Mouse (Mus musculus) heart, embryonic 12.5 days (tissue): ENCODE data around the gene Phf20. TPM values are rescaled to one million over a fixed set of nuclear protein-coding genes. Genes with fewer than 3 reads are reported as not detected.
"Not testable (repeated sequence)": the region's sequence is repeated elsewhere in the genome, so short reads cannot be mapped to it uniquely, and the experiment has no call there.

ENCODE experiments used
- ATAC-seq: fragments of 200-750 bp; cut with Nextera tagmentation; 2 replicates; pipeline ENCODE4 v1.8.0; 2017; ENCODE audit warnings: moderate TSS enrichment, moderate library complexity; ENCODE audit not compliant: insufficient number of reproducible peaks, low FRiP score
- H3K27ac ChIP-seq: fragments of 300-500 bp; sonication (generic); 2 replicates; pipeline ENCODE4 v1.5.1; 2016; ENCODE audit warnings: mild to moderate bottlenecking, moderate library complexity; ENCODE audit not compliant: poor library complexity, severe bottlenecking
- H3K27me3 ChIP-seq: fragments of 300-500 bp; sonication (generic); replicated peaks from 2 replicates; pipeline ENCODE4 v1.6.1; 2016; ENCODE audit warnings: mild to moderate bottlenecking, moderate library complexity
- H3K36me3 ChIP-seq: fragments of 300-500 bp; sonication (generic); 2 replicates; pipeline ENCODE4 v1.6.1; 2016; ENCODE audit warnings: mild to moderate bottlenecking, moderate library complexity
- H3K4me1 ChIP-seq: fragments of 300-500 bp; sonication (generic); replicated peaks from 2 replicates; pipeline ENCODE4 v1.6.1; 2016; ENCODE audit warnings: mild to moderate bottlenecking
- H3K4me2 ChIP-seq: fragments of 300-500 bp; sonication (generic); 2 replicates; pipeline ENCODE4 v1.6.1; 2016; ENCODE audit warnings: mild to moderate bottlenecking, moderate library complexity
- H3K4me3 ChIP-seq: fragments of 300-500 bp; sonication (generic); 2 replicates; pipeline ENCODE4 v1.5.1; 2016; ENCODE audit warnings: mild to moderate bottlenecking
- H3K9ac ChIP-seq: fragments of 300-500 bp; sonication (generic); 2 replicates; pipeline ENCODE4 v1.6.1; 2016; ENCODE audit warnings: mild to moderate bottlenecking, moderate library complexity
- H3K9me3 ChIP-seq: fragments of 300-500 bp; sonication (generic); replicated peaks from 2 replicates; pipeline ENCODE4 v1.6.1; 2016; ENCODE audit warnings: mild to moderate bottlenecking, moderate library complexity
- WGBS: fragments of 180-500 bp; shearing (Covaris S2); methylation state at CpG from one replicate; pipeline ENCODE4 v1.1.7; 2016; 5-methylcytosine and 5-hydroxymethylcytosine counted together
- polyA plus RNA-seq: library from polyadenylated mRNA; unstranded; fragments of >200 nt; fragmentation: Nextera tagmentation; extraction: Ambion mirVana; gene quantifications from 2 replicates; pipeline ENCODE4 v1.2.1, GENCODE M21; 2016

Phf20 gene
- polyA plus RNA-seq, 1 experiment from 2014 or later: 52.5 TPM

DNA sequence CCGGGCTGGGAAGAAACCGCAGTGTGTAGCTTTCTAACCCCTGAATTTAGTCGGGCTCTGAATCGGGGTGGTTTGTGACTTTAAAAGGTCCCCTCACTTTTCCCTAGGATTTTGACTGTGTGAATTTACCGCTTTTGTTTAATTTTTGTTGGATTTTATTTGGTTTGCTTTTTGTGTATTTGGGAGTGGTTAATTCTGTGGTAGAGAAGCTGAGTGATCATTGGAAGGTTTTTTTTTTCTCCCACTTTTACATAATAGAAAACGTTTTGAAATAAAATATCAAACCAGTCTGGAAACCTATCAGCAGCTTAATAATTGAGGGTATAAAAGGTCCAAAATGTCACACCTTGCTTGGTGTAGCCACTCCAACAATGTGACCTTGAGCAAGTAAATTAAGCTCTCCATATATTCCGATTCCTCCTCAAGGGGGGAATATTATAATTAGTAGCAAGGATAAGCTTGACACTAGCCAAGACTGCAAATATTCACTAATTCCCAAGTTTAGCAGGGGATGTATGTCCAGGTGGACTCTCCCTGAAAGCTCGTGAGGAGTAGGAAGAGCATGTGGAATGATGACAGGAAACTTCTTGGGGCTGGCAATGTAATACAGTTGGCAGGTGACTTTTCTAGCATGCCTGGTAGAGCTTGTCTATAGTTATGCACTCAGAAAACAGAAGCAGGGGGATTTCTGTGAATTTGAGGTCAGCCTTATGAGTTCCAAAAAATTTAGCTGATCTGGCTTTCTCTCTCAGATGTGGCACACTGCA is 15.3 kb upstream of the Phf20 start:
- ATAC-seq: no peak; the same call in 1 of the 2 replicates
- 12% methylated on average over 8 of the region's 8 CpGs for WGBS
- Histone ChIP-seq H3K27ac (peak overlapping the region; percentile 91), H3K27me3 (no peaks in the 10 kb centered on the region), H3K4me2 (peak overlapping the region; percentile 81), H3K36me3 (peaks cover 15% of the 10 kb centered on the region), H3K9ac (peak overlapping the region; percentile 89), H3K4me3 (peak overlapping the region; percentile 67), H3K9me3 (no peaks in the 10 kb centered on the region), H3K4me1 (peaks cover 20% of the 10 kb centered on the region)

DNA sequence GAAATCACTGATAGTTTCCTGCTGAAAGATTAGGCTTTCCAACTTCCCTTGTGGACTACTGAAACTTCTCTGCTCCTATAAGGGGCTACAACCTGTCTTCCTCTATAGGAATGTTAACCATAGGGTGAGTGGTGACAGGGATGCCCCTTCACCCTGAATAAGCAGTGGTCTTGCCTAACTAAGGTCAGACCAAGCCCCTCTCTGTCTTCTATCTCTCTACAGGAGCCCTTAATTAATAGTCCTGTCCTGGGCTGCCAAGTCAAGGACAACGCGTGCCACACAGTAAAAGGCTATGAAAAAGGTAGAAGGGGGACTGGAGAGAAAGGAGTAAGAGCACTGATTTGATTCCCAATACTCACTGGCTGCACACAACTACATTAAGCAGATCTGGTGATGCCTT is 14.7 kb upstream of the Phf20 start:
- Histone ChIP-seq H3K4me2 (no peak overlapping the region; the same call in 1 of the 2 replicates), H3K9ac (no peak overlapping the region), H3K27ac (no peak overlapping the region), H3K27me3 (no peaks in the 10 kb centered on the region), H3K36me3 (peaks cover 15% of the 10 kb centered on the region), H3K9me3 (no peaks in the 10 kb centered on the region), H3K4me3 (no peak overlapping the region), H3K4me1 (peaks cover 20% of the 10 kb centered on the region)
- 68% methylated on average over 2 of the region's 2 CpGs for WGBS
- ATAC-seq: no peak

DNA sequence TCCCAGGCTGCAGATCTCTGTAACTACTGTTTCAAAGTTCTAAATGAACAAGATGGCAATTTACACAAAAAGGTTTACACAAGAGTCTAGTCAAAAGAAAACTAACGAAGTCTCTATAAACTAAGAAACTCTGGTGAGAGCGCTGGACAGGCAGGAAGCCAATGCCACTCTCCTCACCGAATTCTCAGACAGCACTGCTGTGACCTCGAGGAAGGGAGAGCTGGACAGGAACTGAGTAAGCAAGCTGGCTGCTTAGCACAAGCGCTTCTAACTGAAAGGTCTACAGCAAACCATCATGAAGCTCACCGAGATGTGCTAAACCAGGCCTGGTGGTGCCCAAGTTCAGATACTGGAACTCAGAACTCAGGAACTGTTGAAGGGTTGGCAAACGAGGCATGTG is 7.0 kb upstream of the Phf20 start:
- not testable (repeated sequence) for H3K27me3 ChIP-seq, H3K4me1 ChIP-seq, H3K4me2 ChIP-seq, H3K36me3 ChIP-seq, H3K27ac ChIP-seq, H3K4me3 ChIP-seq, ATAC-seq, H3K9me3 ChIP-seq, H3K9ac ChIP-seq
- WGBS: 71% methylated on average over 7 of the region's 7 CpGs

DNA sequence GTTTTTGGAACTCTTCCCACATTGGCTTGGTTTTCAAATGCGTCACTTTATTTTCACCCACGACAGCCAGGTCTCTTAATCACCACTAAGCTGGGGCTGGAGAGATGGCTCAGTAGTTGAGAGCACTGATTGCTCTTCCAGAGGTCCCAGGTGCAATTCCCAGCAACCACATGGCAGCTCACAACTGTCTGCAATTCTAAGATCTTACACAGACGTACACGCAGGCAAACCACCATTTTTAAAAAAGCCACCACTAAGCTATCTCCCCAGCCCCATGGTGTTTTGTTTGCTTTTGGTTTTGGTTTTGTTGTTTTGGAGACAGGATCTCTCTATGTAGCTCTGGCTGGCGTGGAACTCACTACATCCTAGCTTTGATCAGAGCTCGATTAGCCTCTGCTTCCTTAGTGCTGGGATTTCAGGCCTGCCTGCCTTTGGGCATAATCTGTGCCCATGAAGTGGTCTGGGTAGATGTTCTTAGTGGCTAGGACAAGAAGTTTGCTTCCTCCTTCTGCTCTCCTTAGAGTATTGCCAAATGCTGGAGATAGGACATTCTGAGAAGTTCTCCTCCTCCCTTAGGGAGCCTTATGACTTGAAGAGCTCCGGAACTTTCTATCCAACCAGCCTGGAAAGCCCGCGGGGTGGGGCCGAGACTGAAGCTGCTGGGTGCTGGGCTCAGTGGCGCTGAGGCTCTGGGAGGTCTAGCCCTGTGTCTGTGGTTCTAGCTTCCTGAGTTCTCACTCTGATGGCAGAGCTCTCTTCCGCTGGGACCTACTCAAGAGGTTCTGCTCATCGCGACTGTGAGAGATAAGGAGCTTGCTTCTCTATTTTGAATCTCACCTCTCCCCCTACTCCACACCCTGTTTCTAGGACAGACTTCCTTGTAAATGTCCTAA is 6.0 kb upstream of the Phf20 start:
- Histone ChIP-seq H3K27me3 (no peaks in the 10 kb centered on the region), H3K9me3 (no peaks in the 10 kb centered on the region), H3K27ac (no peak overlapping the region), H3K4me2 (no peak overlapping the region), H3K36me3 (no peaks in the 10 kb centered on the region), H3K4me3 (no peak overlapping the region), H3K9ac (no peak overlapping the region), H3K4me1 (no peaks in the 10 kb centered on the region; the same call in 1 of the 2 replicates)
- ATAC-seq: 0 out of 2 replicates have a peak, but pooled peaks have one; percentile 39
- WGBS: 71% methylated on average over 14 of the region's 14 CpGs

DNA sequence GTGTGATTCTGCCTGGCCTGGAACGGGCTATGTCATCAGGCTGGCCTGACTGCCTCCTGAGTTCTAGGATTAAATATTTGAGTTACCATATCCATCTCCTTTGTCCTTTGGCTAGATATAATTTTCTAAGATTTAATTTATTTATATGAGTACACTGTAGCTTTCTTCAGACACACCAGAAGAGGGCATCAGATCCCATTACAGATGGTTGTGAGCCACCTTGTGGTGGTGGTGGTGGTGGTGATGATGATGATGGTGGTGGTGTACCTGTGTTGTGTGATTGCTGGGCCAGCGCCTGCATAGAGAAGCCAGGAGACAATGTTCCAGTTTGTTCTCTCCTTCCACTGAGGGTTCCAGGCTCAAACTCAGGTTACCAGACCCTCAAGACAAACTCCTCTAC is 4.7 kb upstream of the Phf20 start:
- 94% methylated on average over 2 of the region's 2 CpGs for WGBS
- Histone ChIP-seq H3K9me3 (no peaks in the 10 kb centered on the region), H3K9ac (no peak overlapping the region), H3K27me3 (no peaks in the 10 kb centered on the region), H3K27ac (no peak overlapping the region), H3K4me1 (peaks cover 3% of the 10 kb centered on the region; the same call in 1 of the 2 replicates), H3K4me3 (no peak overlapping the region), H3K4me2 (no peak overlapping the region), H3K36me3 (no peaks in the 10 kb centered on the region)
- ATAC-seq: no peak

DNA sequence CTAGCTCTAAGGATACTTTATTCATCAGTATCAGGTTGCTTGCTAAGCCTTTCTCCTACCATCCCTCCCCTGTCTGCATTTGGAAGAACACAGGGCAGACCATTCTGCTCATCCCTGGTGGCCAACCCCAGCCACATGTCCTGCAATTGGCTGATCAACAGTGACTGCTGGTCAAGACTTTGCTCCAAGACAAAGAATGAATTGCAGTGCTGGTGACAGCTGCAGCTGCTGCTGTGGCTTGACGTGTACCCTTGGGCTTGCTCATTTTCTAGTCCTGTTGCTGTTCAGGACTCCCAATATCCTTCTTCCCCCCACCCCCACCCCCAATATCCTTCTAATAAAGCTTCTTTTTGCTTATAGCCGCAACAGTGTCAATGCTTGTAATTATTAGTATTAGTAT is 4.2 kb upstream of the Phf20 start:
- no peak overlapping the region for H3K9ac ChIP-seq
- H3K9me3 ChIP-seq: no peaks in the 10 kb centered on the region
- H3K4me1 ChIP-seq: peaks cover 3% of the 10 kb centered on the region; the same call in 1 of the 2 replicates
- no peaks in the 10 kb centered on the region for H3K36me3 ChIP-seq
- H3K27me3 ChIP-seq: no peaks in the 10 kb centered on the region
- no peak for ATAC-seq
- H3K27ac ChIP-seq: no peak overlapping the region
- 95% methylated on average over 2 of the region's 2 CpGs for WGBS
- H3K4me3 ChIP-seq: no peak overlapping the region
- no peak overlapping the region for H3K4me2 ChIP-seq

DNA sequence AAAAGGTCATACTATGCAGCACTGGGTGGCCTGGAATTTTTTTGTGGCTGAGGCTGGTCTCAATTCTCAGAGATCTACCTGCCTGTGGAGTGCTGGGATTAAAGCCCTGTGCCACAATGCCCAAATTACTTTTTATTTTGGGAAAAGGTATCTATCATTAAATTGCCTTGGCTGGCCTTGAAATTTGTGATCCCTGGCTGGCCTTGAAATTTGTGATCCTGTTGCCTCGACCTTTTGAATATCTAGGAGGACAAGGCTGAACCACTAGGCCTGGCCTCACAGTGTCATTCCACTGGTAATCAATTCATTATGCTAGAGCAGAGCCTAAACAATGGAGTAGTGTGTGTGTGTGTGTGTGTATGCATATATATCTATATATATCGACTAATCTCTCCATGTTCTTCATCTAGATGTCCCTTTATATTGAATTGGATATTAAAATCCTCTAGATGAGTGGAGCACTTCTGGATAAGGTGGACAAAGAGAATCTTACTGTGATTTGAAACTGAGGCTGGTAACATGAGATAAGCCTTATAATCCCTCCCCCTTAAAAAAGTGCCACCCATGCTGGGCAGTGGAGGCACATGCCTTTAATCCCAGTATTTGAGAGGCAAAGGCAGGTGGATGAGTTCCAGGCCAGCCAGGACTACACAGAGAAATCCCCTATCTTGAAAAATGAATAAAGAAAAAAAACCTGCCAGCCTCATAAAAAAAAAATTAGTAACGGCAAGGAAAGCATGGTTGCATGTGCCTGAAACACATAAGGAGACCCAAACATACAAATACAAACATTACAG is 3.0 kb upstream of the Phf20 start:
- no peak overlapping the region for H3K9ac ChIP-seq
- H3K4me3 ChIP-seq: no peak overlapping the region
- no peak for ATAC-seq
- no peaks in the 10 kb centered on the region for H3K27me3 ChIP-seq
- peaks cover 12% of the 10 kb centered on the region for H3K4me1 ChIP-seq
- no peak overlapping the region for H3K27ac ChIP-seq
- WGBS: 82% methylated on average over 3 of the region's 3 CpGs
- H3K36me3 ChIP-seq: no peaks in the 10 kb centered on the region
- no peak overlapping the region for H3K4me2 ChIP-seq
- no peaks in the 10 kb centered on the region for H3K9me3 ChIP-seq

DNA sequence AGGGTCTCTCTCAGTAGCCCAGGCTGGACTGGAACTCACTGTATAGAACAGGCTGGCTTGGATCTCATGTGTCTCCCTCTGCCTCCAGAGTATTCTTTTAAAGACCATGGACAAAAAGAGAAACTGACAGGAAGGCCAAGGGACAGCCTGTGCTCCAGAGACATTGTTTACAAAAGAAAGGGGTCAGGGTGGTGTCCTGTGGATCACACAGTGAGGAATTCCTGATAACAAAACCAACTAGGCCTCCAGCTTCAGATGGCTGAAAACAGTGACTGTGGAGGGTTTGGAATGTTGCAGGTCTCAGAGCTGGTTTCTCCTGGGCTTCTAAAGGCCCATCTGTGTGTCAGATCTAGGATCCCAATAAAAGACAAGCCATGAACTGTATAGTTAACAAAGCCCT is 1.7 kb upstream of the Phf20 start:
- H3K4me2 ChIP-seq: no peak overlapping the region
- no peak for ATAC-seq
- no peaks in the 10 kb centered on the region for H3K36me3 ChIP-seq
- H3K4me3 ChIP-seq: no peak overlapping the region
- H3K9ac ChIP-seq: no peak overlapping the region
- H3K27ac ChIP-seq: no peak overlapping the region
- no peaks in the 10 kb centered on the region for H3K27me3 ChIP-seq
- no peaks in the 10 kb centered on the region for H3K9me3 ChIP-seq
- peaks cover 21% of the 10 kb centered on the region for H3K4me1 ChIP-seq

DNA sequence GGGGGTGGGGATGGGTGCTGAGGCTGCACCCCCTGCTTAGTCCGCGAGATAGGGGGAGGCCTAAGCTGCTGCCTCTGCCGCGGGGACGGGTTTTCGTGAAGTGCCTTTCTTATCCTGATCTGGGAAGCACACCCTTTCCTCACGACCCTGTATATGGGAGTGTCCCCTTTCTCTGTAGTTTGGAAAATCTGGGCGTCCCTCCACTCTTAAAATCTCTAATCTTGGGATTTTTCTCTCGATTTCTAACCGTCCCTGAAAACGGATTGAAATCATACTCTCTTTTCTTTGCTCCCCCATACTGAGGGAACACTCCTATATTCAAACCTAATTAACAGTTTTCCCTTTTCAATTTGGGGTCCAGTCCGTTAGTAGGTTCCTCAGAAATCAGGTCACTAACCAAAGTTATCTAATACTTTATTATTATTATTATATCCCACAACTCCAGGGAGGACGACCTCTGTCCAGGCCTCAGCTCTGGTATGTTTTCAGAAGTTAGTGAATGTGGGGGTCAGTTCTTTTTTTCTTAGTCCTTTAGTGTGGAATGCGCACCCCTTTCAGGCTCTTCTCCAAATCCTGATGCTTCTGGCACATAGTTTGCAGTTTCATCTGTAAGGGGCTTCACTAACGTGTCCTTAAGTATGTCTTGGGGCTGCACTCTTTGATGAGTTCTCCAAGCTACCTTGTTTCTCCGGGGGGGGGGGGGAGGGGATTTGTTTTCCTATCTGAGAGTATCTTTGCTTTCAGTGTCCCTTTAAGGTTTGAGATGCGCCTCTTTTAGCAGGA is 1.1 kb downstream of the Phf20 start:
- no peak for ATAC-seq
- Histone ChIP-seq H3K27me3 (no peaks in the 10 kb centered on the region), H3K27ac (peak overlapping the region; percentile 90), H3K36me3 (no peaks in the 10 kb centered on the region), H3K4me1 (peaks cover 33% of the 10 kb centered on the region), H3K9me3 (no peaks in the 10 kb centered on the region), H3K4me2 (peak overlapping the region; percentile 71), H3K9ac (peak overlapping the region; percentile 82), H3K4me3 (peak overlapping the region; percentile 70)
- WGBS: 3% methylated on average over 17 of the region's 17 CpGs

DNA sequence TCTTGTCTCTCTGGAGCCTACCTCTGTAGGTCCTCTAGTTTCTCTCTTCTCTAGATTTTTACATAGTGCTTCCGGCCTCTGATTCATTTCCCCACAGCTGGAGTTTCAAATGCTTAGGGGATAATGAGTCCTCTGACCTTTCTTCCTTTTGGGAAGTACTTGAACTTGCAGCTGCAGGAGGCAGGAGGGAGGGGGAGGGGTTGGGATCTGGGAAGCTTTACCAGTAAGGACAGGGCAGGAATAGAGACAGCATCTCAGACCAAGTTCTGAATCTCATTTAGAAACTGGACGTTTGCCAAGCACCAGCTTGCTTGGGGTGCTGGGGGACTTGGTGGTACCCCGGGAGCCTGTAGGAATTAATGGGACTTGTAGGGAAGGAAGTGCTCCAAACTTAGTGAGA is 3.7 kb downstream of the Phf20 start:
- no peaks in the 10 kb centered on the region for H3K9me3 ChIP-seq
- no peaks in the 10 kb centered on the region for H3K36me3 ChIP-seq
- H3K9ac ChIP-seq: no peak overlapping the region
- ATAC-seq: no peak
- no peaks in the 10 kb centered on the region for H3K27me3 ChIP-seq
- H3K4me3 ChIP-seq: no peak overlapping the region
- no peak overlapping the region for H3K4me2 ChIP-seq
- peaks cover 52% of the 10 kb centered on the region for H3K4me1 ChIP-seq
- WGBS: 68% methylated on average over 3 of the region's 3 CpGs
- no peak overlapping the region for H3K27ac ChIP-seq
